ENCODE assay signal across 18 mouse cellular contexts in the genomic region with DNA sequence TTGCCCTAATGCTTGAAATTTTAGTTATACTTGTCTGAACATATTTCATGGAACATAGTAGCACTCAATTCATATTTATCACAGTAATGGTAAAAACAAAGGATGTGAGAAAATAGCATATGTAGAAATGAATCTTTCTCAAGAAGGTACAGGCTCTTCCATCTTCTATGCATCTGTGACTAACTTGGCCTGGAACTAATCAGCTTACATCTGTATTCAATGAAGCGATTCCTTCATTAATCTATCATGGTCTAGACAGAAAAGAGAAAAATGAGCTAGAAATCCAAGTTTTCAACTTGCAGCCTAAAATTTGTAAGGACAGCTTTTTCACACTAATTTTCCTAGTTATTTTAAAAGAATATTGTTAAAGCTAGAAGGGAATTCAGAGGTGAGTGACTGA.
"Had no signal": no experiment of that assay in that cellular context is flagged by ENCODE, and none has a peak within 500 bp of the region (broad histone marks: within the 10 kb centered on the region; RNA-seq: fewer than 3 reads in every experiment).

No protein-coding gene starts in this region.

- H3K9ac ChIP-seq: lung, embryonic 14.5 days; midbrain, embryonic 12.5 days; neural tube, embryonic 13.5 days; neural tube, embryonic 15.5 days had no signal

- H3K4me2 ChIP-seq: lung, embryonic 14.5 days; midbrain, embryonic 12.5 days; neural tube, embryonic 13.5 days; neural tube, embryonic 15.5 days had no signal

- H3K9me3 ChIP-seq: midbrain, embryonic 10.5 days; midbrain, embryonic 12.5 days; neural tube, embryonic 13.5 days; neural tube, embryonic 15.5 days had no signal

- H3K27ac ChIP-seq: midbrain, embryonic 10.5 days; midbrain, embryonic 12.5 days; neural tube, embryonic 13.5 days; neural tube, embryonic 15.5 days had no signal

- H3K4me3 ChIP-seq: midbrain, embryonic 10.5 days; midbrain, embryonic 12.5 days; myocyte; neural tube, embryonic 13.5 days; neural tube, embryonic 15.5 days had no signal

- H3K36me3 ChIP-seq: midbrain, embryonic 10.5 days; midbrain, embryonic 12.5 days; neural tube, embryonic 13.5 days; neural tube, embryonic 15.5 days had no signal

- H3K4me1 ChIP-seq: midbrain, embryonic 10.5 days; midbrain, embryonic 12.5 days; neural tube, embryonic 13.5 days; neural tube, embryonic 15.5 days had no signal

- ATAC-seq: midbrain, embryonic 16.5 days had no signal

- DNase-seq: lung, embryonic 14.5 days; lung, postnatal 10 days; lung, postnatal 4 days; midbrain, embryonic 14.5 days; retina, postnatal 1 day; right cerebral cortex, adult 18-20 months; right cerebral cortex, postnatal 25 days; right cerebral cortex, postnatal 4 days; spleen, adult 18-20 months; thymus, adult 18-20 months; thymus, postnatal 14 days; thymus, postnatal 36 days had no signal
